8 mouse cellular contexts compared by ENCODE assay signal in genomic region chr10:122679437-122680045, GRCm38 (mm10). TPM values are rescaled to one million over a fixed set of nuclear protein-coding genes. Genes with fewer than 3 reads are reported as not detected.
DNase-seq lines count a peak whose midpoint lies in the region; ATAC-seq and TF ChIP-seq lines count a peak whose summit lies in the region.

No protein-coding gene starts in this region.

- no peaks in the 10 kb centered on the region for H3K36me3 ChIP-seq in forebrain, embryonic 16.5 days (ENCODE audit: control insufficient read depth, insufficient read depth)
- H3K36me3 ChIP-seq in thymus, adult 2 months (ENCODE audit: control insufficient read depth, insufficient read depth, low read length), result no peaks in the 10 kb centered on the region

- under 1% methylated on average over 33 of the region's 33 CpGs for WGBS in forebrain, embryonic 16.5 days
- WGBS in thymus, adult 2 months, result under 1% methylated on average over 33 of the region's 33 CpGs

- no peak for TF ChIP-seq CTCF in thymus, adult 2 months (IDR thresholded peaks at IDR 0.05; ENCODE audit: borderline replicate concordance, control insufficient read depth, extremely low read depth, insufficient read depth, low read length, poor library complexity)

- peak; percentile 56 for ATAC-seq in cerebellum, adult (ENCODE audit: insufficient number of reproducible peaks, low FRiP score, low TSS enrichment)
- no peak for ATAC-seq in forebrain, embryonic 16.5 days
- peak; percentile 41; the same call in 1 of the 2 replicates for ATAC-seq in megakaryocyte-erythroid progenitor cell, adult 5-6 weeks (replicated peaks; ENCODE audit: low FRiP score, low TSS enrichment, poor library complexity, severe bottlenecking)

- H3K4me3 ChIP-seq in forebrain, embryonic 16.5 days (replicated peaks; ENCODE audit: low read length), result peak overlapping the region; percentile 88
- H3K4me3 ChIP-seq in thymus, adult 2 months (ENCODE audit: control insufficient read depth, insufficient read depth, low read length), result peak overlapping the region; percentile 97

- DNase-seq in ovary, postnatal 14 days (ENCODE audit: low spot score), result peak; percentile 21
- DNase-seq in ovary, adult 18-20 months (ENCODE audit: low spot score), result no peak
- DNase-seq in induced T-regulatory cell, adult 2 months (ENCODE audit: low read depth), result peak; percentile 70
- peak; percentile 41 to 56 for DNase-seq in left cerebral cortex, postnatal 36 days (ENCODE audit: low spot score in 2 of 2)
- DNase-seq in thymus, adult 2 months, result peak; percentile 51

- no peaks in the 10 kb centered on the region for H3K9me3 ChIP-seq in forebrain, embryonic 16.5 days (ENCODE audit: control insufficient read depth, low read length)

- TF ChIP-seq POLR2A in thymus, adult 2 months (IDR thresholded peaks at IDR 0.05; ENCODE audit: control insufficient read depth, extremely low read depth, insufficient read depth, low read length, poor library complexity), result no peak

- peak overlapping the region; percentile 98 for H3K4me2 ChIP-seq in forebrain, embryonic 16.5 days (ENCODE audit: low read length)

- H3K4me1 ChIP-seq in forebrain, embryonic 16.5 days (replicated peaks; ENCODE audit: control insufficient read depth, insufficient read depth, low read length), result peaks cover 10% of the 10 kb centered on the region
- H3K4me1 ChIP-seq in thymus, adult 2 months (replicated peaks; ENCODE audit: control insufficient read depth, insufficient read depth, low read length), result peaks cover 21% of the 10 kb centered on the region

- no peak overlapping the region; the same call in 1 of the 2 replicates for H3K27ac ChIP-seq in forebrain, embryonic 16.5 days (ENCODE audit: low read length)
- peak overlapping the region; percentile 88 for H3K27ac ChIP-seq in thymus, adult 2 months (ENCODE audit: control insufficient read depth, insufficient read depth, low read length)

- intact Hi-C loops in left cerebral cortex, postnatal 36 days (cut with DNase I), result loop anchor here (2.0 to 10.0 kb wide), 6 partner anchors 38 to 585 kb away; partner anchors contain the start of gene Rxylt1

- H3K9ac ChIP-seq in forebrain, embryonic 16.5 days (replicated peaks; ENCODE audit: low read depth, low read length), result peak overlapping the region; percentile 88

- H3K27me3 ChIP-seq in forebrain, embryonic 16.5 days (replicated peaks; ENCODE audit: control insufficient read depth, insufficient read depth, low read length), result peaks cover 10% of the 10 kb centered on the region; the same call in 1 of the 2 replicates
- no peaks in the 10 kb centered on the region for H3K27me3 ChIP-seq in thymus, adult 2 months (ENCODE audit: control insufficient read depth, insufficient read depth, low read length)

RNA-seq across cellular contexts. Expression of gene Ppm1h, which starts 1.0 kb away (rescaled TPM):
- 10.7 and 12.2 TPM in 2 replicates for polyA plus RNA-seq in forebrain, embryonic 16.5 days (2015; fragmentation: Nextera tagmentation; extraction: Ambion mirVana)
- total RNA-seq in left cerebral cortex, postnatal 36 days (2021), result 100 to 1,000 TPM in 1 of 2 experiments, 10 to 100 TPM in 1; 95.4 to 106 TPM
- total RNA-seq in megakaryocyte-erythroid progenitor cell, adult 5-6 weeks (2014; fragmentation: Nextera tagmentation), result 3.7 and 7.2 TPM in 2 replicates
- total RNA-seq in megakaryocyte-erythroid progenitor cell, adult 5-6 weeks (2017), result 2.8 and 4.8 TPM in 2 replicates
- 61.7 and 67.1 TPM in 2 replicates for polyA plus RNA-seq in thymus, adult 2 months (2012; rRNA removed)

Comparison
In these comparisons a context has a peak if more than half of its experiments do, and no peak if none do; other contexts are left out.
1. RNA of gene Ppm1h, which starts 1.0 kb away (total RNA-seq): 95.4 to 106 TPM in left cerebral cortex, postnatal 36 days; 2.8 to 7.2 TPM in megakaryocyte-erythroid progenitor cell, adult 5-6 weeks; every median in the first group is over 10 times any median in the second.